Mouse (Mus musculus) heart, embryonic 12.5 days (tissue): ENCODE measurements around the gene Vps45. TPM values are rescaled to one million over a fixed set of nuclear protein-coding genes. Genes with fewer than 3 reads are reported as not detected.

Experiments used
- ATAC-seq: fragments of 200-750 bp; cut with Nextera tagmentation; 2 replicates; pipeline ENCODE4 v1.8.0; 2017; ENCODE audit warnings: moderate TSS enrichment, moderate library complexity; ENCODE audit not compliant: insufficient number of reproducible peaks, low FRiP score
- H3K27ac ChIP-seq: fragments of 300-500 bp; sonication (generic); 2 replicates; pipeline ENCODE4 v1.5.1; 2016; ENCODE audit warnings: mild to moderate bottlenecking, moderate library complexity; ENCODE audit not compliant: poor library complexity, severe bottlenecking
- H3K27me3 ChIP-seq: fragments of 300-500 bp; sonication (generic); replicated peaks from 2 replicates; pipeline ENCODE4 v1.6.1; 2016; ENCODE audit warnings: mild to moderate bottlenecking, moderate library complexity
- H3K36me3 ChIP-seq: fragments of 300-500 bp; sonication (generic); 2 replicates; pipeline ENCODE4 v1.6.1; 2016; ENCODE audit warnings: mild to moderate bottlenecking, moderate library complexity
- H3K4me1 ChIP-seq: fragments of 300-500 bp; sonication (generic); replicated peaks from 2 replicates; pipeline ENCODE4 v1.6.1; 2016; ENCODE audit warnings: mild to moderate bottlenecking
- H3K4me2 ChIP-seq: fragments of 300-500 bp; sonication (generic); 2 replicates; pipeline ENCODE4 v1.6.1; 2016; ENCODE audit warnings: mild to moderate bottlenecking, moderate library complexity
- H3K4me3 ChIP-seq: fragments of 300-500 bp; sonication (generic); 2 replicates; pipeline ENCODE4 v1.5.1; 2016; ENCODE audit warnings: mild to moderate bottlenecking
- H3K9ac ChIP-seq: fragments of 300-500 bp; sonication (generic); 2 replicates; pipeline ENCODE4 v1.6.1; 2016; ENCODE audit warnings: mild to moderate bottlenecking, moderate library complexity
- H3K9me3 ChIP-seq: fragments of 300-500 bp; sonication (generic); replicated peaks from 2 replicates; pipeline ENCODE4 v1.6.1; 2016; ENCODE audit warnings: mild to moderate bottlenecking, moderate library complexity
- WGBS: fragments of 180-500 bp; shearing (Covaris S2); methylation state at CpG from one replicate; pipeline ENCODE4 v1.1.7; 2016; 5-methylcytosine and 5-hydroxymethylcytosine counted together
- polyA plus RNA-seq: library from polyadenylated mRNA; unstranded; fragments of >200 nt; fragmentation: Nextera tagmentation; extraction: Ambion mirVana; gene quantifications from 2 replicates; pipeline ENCODE4 v1.2.1, GENCODE M21; 2016

Vps45 gene
- polyA plus RNA-seq, 1 experiment from 2014 or later: 32.8 TPM

DNA sequence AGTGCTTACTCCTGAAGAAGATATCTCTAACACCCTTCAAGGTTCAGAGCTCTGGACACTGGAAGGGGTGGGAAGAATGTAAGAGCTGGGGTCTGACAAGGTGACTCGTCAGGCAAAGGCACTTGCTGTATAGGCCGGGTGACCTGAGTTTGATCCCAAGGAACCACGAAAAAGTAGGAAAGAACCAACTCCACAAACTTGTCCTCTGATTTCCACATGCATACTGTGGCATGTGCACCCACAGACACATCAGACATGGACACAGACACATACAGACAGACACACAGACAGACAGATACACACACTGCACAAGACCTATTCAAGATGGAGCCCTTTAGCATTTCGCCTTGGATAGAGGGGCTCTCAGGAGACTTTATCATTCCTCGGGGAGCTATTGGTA, 20.1 kb downstream of the Vps45 start:
- Histone ChIP-seq H3K4me3 (no peak overlapping the region), H3K27ac (no peak overlapping the region), H3K27me3 (no peaks in the 10 kb centered on the region), H3K4me1 (peaks cover 23% of the 10 kb centered on the region), H3K9me3 (no peaks in the 10 kb centered on the region), H3K36me3 (peaks cover 5% of the 10 kb centered on the region; the same call in 1 of the 2 replicates), H3K4me2 (no peak overlapping the region), H3K9ac (no peak overlapping the region)
- no peak for ATAC-seq
- 62% methylated on average over 5 of the region's 5 CpGs for WGBS

DNA sequence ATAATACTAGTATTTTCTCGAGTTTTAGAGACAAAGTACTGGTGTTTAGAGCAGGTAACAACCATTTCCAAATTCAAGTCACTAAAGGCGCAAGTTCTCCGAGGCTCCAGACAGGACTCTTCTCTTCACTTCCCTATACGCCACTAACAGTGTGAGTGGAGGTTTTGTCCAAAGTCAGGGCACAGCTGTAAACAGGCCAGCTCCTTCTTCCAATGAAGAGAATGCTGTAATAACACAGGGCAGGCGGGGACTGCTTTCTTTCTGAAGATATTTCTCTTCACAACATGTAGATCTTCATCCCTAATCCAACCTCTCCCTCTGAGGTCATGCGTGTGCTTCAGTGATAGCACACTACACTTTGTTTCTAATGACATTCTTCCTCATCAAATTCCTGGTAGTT, 21.5 kb downstream of the Vps45 start:
- Histone ChIP-seq H3K27ac (no peak overlapping the region), H3K4me1 (peaks cover 20% of the 10 kb centered on the region), H3K9me3 (no peaks in the 10 kb centered on the region), H3K4me3 (no peak overlapping the region), H3K9ac (no peak overlapping the region), H3K4me2 (no peak overlapping the region), H3K27me3 (no peaks in the 10 kb centered on the region), H3K36me3 (peaks cover 10% of the 10 kb centered on the region)
- ATAC-seq: no peak
- 88% methylated on average over 6 of the region's 6 CpGs for WGBS

DNA sequence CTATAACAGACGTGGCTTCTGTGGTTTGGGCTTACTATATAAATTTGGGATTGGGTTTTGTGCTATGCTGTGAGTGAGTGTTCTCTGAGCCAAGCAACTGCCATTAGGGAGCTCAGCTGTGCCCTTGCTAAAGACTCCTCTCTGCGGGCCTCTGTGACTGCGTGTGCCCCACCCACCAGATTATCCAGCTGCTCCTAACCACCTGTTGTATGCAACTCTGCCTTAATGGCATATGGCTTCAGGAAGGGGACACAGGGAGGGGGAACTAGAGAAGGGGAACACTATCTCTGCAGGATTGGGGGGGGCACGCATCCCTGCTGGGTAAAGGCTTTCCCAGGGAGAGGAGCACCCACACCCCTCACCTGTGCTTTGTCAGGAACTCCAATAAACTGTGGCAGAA, 25.2 kb downstream of the Vps45 start:
- H3K27ac ChIP-seq: no peak overlapping the region
- peaks cover 21% of the 10 kb centered on the region for H3K36me3 ChIP-seq
- no peak overlapping the region for H3K4me3 ChIP-seq
- WGBS: 81% methylated on average over 4 of the region's 4 CpGs
- H3K9me3 ChIP-seq: no peaks in the 10 kb centered on the region
- H3K4me1 ChIP-seq: peaks cover 16% of the 10 kb centered on the region
- H3K4me2 ChIP-seq: no peak overlapping the region
- ATAC-seq: no peak
- no peak overlapping the region for H3K9ac ChIP-seq
- H3K27me3 ChIP-seq: no peaks in the 10 kb centered on the region

DNA sequence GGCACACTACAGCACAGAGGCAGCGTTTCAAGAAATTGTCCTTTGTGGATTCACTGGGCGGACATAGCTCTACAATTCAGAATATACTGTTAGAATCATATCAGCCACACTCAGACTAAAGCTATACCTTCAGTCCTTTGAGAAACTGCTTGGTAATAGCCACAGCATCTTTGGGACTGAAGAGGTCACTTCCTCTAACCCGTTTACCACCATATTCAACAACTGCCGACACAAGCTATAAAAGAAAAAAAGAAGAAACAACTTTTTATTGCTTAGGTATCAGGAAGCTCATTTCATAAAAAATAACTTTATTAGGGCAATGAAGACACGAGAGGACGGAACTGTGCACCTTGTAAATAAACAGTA, 25.6 kb downstream of the Vps45 start:
- WGBS: 88% methylated on average over 6 of the region's 6 CpGs

DNA sequence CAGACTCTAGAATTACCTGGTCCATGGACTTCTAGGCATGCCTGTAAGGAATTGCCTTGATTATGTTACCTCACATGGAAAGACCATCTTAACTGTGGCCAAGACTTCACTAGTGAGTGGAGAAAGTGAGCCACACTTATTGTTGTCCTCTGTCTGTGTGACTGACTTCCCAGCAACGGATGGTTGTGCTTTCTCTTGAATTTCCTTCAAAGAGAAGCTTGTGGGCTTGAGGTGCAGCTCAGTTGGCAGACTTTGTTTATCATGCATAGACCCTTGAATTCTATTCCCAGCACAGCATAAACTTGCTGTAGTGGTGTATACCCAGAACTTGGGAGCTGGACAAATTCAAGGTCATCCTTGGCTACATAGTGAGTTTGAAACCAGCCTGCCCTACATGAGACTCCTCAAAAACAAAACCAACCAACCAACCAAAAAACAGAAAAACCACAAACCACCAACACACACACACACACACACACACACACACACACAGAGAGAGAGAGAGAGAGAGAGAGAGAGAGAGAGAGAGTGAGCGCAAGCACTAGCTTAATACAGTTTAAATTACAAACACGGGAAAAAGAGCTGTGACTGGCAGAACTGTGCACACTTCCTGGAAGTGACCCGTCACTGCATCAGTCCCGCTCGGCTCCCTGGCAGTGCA, 26.1 kb downstream of the Vps45 start:
- WGBS: 83% methylated on average over 6 of the region's 6 CpGs
- no peak overlapping the region for H3K4me2 ChIP-seq
- H3K4me1 ChIP-seq: peaks cover 15% of the 10 kb centered on the region
- no peaks in the 10 kb centered on the region for H3K9me3 ChIP-seq
- H3K36me3 ChIP-seq: peaks cover 22% of the 10 kb centered on the region
- no peak overlapping the region for H3K27ac ChIP-seq
- no peak overlapping the region for H3K4me3 ChIP-seq
- no peaks in the 10 kb centered on the region for H3K27me3 ChIP-seq
- no peak for ATAC-seq
- H3K9ac ChIP-seq: no peak overlapping the region

More for the DNA sequence above, 25.6 kb downstream of the Vps45 start:
- H3K4me3 ChIP-seq: no peak overlapping the region
- no peak for ATAC-seq
- no peaks in the 10 kb centered on the region for H3K9me3 ChIP-seq
- no peak overlapping the region for H3K4me2 ChIP-seq
- H3K36me3 ChIP-seq: peaks cover 21% of the 10 kb centered on the region
- no peak overlapping the region for H3K9ac ChIP-seq
- H3K27ac ChIP-seq: no peak overlapping the region
- H3K27me3 ChIP-seq: no peaks in the 10 kb centered on the region
- H3K4me1 ChIP-seq: peaks cover 15% of the 10 kb centered on the region

DNA sequence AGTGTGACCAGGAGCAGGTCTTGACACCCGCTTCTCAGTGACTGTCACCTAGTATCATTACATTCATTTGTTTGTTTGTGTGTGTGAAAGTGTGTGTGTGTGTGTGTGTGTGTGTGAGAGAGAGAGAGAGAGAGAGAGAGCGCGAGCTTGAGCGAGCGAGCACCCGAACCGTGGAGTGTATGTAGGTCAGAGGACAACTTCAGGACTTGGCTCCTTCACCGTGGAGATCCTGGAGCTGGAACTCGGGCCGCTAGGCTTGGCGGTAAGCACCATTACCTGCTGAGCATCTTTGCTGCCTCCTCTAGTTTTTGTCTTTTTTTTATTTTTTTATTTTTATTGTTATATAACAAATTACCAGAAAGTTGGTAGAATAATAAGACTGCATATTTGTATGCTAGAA, 28.5 kb downstream of the Vps45 start:
- H3K36me3 ChIP-seq: peaks cover 24% of the 10 kb centered on the region

DNA sequence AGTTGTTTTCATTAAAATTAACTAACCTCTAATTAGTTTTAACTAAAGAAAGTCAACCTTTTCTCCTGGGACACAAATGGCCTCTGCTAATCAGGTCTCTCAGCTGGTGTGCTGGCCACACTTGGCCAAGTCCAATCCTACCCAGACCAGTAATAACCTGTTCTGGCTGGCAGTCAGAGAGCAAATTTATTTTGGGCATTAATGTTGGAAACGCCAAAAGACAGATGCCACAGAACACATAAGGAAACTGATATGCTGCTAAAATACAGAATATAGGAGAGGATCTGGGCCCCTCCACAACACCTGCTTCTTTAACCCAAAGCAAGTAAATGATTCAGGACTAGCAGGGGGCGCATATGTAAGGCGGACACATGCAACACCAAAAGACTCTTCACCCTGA, 28.9 kb downstream of the Vps45 start:
- no peaks in the 10 kb centered on the region for H3K27me3 ChIP-seq
- H3K4me3 ChIP-seq: no peak overlapping the region
- no peak overlapping the region for H3K9ac ChIP-seq
- H3K4me2 ChIP-seq: no peak overlapping the region
- peaks cover 25% of the 10 kb centered on the region for H3K36me3 ChIP-seq
- no peaks in the 10 kb centered on the region for H3K9me3 ChIP-seq
- H3K27ac ChIP-seq: no peak overlapping the region
- ATAC-seq: no peak
- 86% methylated on average over 3 of the region's 3 CpGs for WGBS
- H3K4me1 ChIP-seq: peaks cover under 1% of the 10 kb centered on the region

More for the DNA sequence above, 28.5 kb downstream of the Vps45 start:
- H3K27me3 ChIP-seq: no peaks in the 10 kb centered on the region
- no peak overlapping the region for H3K4me3 ChIP-seq
- WGBS: 92% methylated on average over 11 of the region's 11 CpGs
- no peak for ATAC-seq
- H3K9me3 ChIP-seq: no peaks in the 10 kb centered on the region
- peaks cover 5% of the 10 kb centered on the region for H3K4me1 ChIP-seq
- H3K27ac ChIP-seq: no peak overlapping the region
- no peak overlapping the region for H3K9ac ChIP-seq
- H3K4me2 ChIP-seq: no peak overlapping the region

DNA sequence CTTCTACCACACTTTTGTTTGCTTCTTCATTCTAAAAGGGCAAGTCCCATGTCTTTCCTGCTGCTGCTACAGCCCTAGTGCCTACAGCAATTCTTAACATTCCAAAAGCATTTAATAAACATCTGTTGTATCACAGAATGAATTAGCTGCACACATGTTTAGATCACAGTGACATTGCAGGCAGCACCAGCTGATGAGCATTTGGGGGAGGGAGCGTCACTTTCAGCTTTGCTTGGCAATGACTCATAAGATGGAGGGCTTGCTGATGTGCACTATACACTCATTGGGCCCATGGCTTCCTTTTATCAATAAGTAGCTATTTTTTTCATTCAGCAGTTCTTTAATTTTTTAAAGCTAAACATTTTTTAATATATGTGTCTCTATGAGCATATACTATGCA, 30.4 kb downstream of the Vps45 start:
- no peak overlapping the region for H3K4me3 ChIP-seq
- WGBS: 83% methylated on average over 1 of the region's 1 CpGs
- no peak overlapping the region for H3K9ac ChIP-seq
- H3K27me3 ChIP-seq: no peaks in the 10 kb centered on the region
- H3K27ac ChIP-seq: no peak overlapping the region
- H3K9me3 ChIP-seq: no peaks in the 10 kb centered on the region
- no peaks in the 10 kb centered on the region for H3K4me1 ChIP-seq
- H3K4me2 ChIP-seq: no peak overlapping the region
- peaks cover 21% of the 10 kb centered on the region for H3K36me3 ChIP-seq
- no peak for ATAC-seq

DNA sequence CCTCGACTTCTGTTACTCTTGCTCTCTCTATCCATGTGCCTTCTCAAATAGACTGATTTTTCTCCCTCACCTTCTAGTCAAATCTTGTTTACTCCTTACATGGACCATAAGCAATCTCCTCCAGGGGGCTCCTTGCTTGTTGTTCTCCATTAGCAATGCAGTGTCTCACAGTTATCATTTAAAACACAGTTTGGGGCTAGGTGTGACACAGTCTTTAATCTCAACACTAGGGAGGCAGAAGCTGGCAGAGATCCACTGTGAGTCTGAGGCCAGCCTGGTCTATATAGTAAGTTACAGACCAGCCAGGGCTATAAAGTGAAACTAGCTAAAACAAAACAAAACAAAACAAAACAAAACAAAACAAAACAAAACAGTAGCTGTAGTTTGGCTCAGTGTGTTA, 31.1 kb downstream of the Vps45 start:
- no peaks in the 10 kb centered on the region for H3K4me1 ChIP-seq
- no peaks in the 10 kb centered on the region for H3K9me3 ChIP-seq
- ATAC-seq: no peak
- H3K27ac ChIP-seq: no peak overlapping the region
- WGBS: 66% methylated on average over 1 of the region's 1 CpGs
- no peak overlapping the region for H3K9ac ChIP-seq
- no peak overlapping the region for H3K4me3 ChIP-seq
- peaks cover 20% of the 10 kb centered on the region for H3K36me3 ChIP-seq
- H3K27me3 ChIP-seq: no peaks in the 10 kb centered on the region
- no peak overlapping the region for H3K4me2 ChIP-seq

DNA sequence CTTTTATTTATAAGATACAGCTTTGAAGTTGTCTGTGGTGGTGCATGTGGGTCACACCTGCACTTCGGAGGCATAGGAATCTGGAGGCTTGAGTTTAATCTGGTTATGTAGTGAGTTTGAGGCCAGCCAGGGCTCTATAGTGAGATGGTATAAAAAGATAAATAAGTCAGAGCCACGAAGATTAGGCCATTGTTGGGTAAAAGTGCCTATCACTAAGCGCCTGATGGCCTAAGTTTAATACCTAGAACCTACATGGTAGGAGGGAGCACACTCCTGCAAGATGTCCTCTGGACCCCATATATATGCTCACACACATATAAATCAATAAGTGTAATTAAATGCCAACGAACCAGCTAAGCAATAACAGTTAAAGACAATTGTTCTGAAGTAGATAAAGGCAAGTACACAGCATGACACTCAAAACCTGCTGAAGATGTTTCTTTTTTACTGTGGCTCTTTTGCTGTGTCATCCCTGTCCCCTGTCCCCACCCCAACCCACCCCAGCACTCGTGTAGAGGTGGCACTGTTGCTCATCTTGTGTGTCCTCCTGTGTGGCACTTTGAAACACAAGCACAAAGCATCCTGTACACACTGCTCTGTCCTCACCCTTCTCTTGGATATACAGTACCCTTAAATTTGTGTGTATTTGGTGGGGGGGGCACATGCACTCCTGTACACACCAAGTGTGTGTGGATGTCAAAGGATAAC, 36.7 kb downstream of the Vps45 start:
- Histone ChIP-seq H3K9me3 (no peaks in the 10 kb centered on the region), H3K4me1 (peaks cover 6% of the 10 kb centered on the region), H3K27me3 (no peaks in the 10 kb centered on the region), H3K4me2 (no peak overlapping the region), H3K36me3 (peaks cover 5% of the 10 kb centered on the region; the same call in 1 of the 2 replicates), H3K4me3 (no peak overlapping the region), H3K27ac (no peak overlapping the region), H3K9ac (no peak overlapping the region)
- ATAC-seq: no peak
- WGBS: 74% methylated on average over 5 of the region's 5 CpGs

DNA sequence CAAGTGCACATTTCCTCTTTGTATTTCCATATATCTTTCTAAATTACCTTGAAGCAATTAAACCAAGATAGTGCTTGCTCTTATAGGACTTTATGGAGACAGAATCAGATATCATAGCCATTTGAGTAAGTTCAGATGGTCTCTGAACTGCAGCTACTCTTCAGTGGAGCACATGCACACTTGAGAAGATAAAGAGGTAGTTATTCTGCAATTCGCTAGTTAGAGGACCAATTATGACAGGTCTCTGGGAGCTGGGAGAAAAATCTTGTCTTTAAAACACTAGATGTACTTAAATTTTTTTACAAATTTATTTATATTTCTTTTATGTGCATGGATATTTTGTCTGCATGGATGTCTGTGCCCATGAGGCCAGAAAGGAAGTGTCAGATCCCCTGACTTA, 37.5 kb downstream of the Vps45 start:
- Histone ChIP-seq H3K36me3 (0 out of 2 replicates have a peak, but pooled peaks cover 5% of the 10 kb centered on the region), H3K27me3 (no peaks in the 10 kb centered on the region), H3K9me3 (no peaks in the 10 kb centered on the region), H3K4me2 (no peak overlapping the region), H3K4me3 (no peak overlapping the region), H3K4me1 (peaks cover 6% of the 10 kb centered on the region), H3K9ac (no peak overlapping the region), H3K27ac (no peak overlapping the region)
- no peak for ATAC-seq
- WGBS: 78% methylated on average over 1 of the region's 1 CpGs
